Comparison of ENCODE assay signal across 17 mouse cellular contexts in genomic region chr4:120152648-120153047, GRCm38 (mm10). TPM values are rescaled to one million over a fixed set of nuclear protein-coding genes. Genes with fewer than 3 reads are reported as not detected.
DNase-seq lines count a peak whose midpoint lies in the region; ATAC-seq and TF ChIP-seq lines count a peak whose summit lies in the region.
"Had no signal": no experiment of that assay in that cellular context is flagged by ENCODE, and none has a peak within 500 bp of the region (broad histone marks: within the 10 kb centered on the region; RNA-seq: fewer than 3 reads in every experiment).

No protein-coding gene starts in this region.

- TF ChIP-seq EP300 in heart, postnatal 0 days (IDR thresholded peaks at IDR 0.05; ENCODE audit: low read depth): no peak
- no peak for TF ChIP-seq EP300 in ES-Bruce4 (IDR thresholded peaks at IDR 0.05; ENCODE audit: insufficient read depth, low read depth, low read length)

- no peak overlapping the region for H3K4me3 ChIP-seq in heart, postnatal 0 days (ENCODE audit: low read depth, low read length)
- no peak overlapping the region for H3K4me3 ChIP-seq in lung, adult 2 months (replicated peaks; ENCODE audit: extremely low read depth, low read depth, low read length)
- no peak overlapping the region for H3K4me3 ChIP-seq in ES-Bruce4 (ENCODE audit: low read depth, low read length)
- H3K4me3 ChIP-seq: hindbrain, embryonic 15.5 days; kidney, embryonic 15.5 days; megakaryocyte, embryonic 14.5 days; neural tube, embryonic 15.5 days had no signal

- 55% methylated on average over 4 of the region's 4 CpGs for WGBS in heart, postnatal 0 days
- 65% methylated on average over 4 of the region's 4 CpGs for WGBS in lung, adult 2 months

- H3K4me2 ChIP-seq in heart, postnatal 0 days (ENCODE audit: low read depth, low read length): no peak overlapping the region
- H3K4me2 ChIP-seq: hindbrain, embryonic 15.5 days; kidney, embryonic 15.5 days; lung, embryonic 14.5 days; neural tube, embryonic 15.5 days had no signal

- TF ChIP-seq CTCF in heart, postnatal 0 days (IDR thresholded peaks at IDR 0.05; ENCODE audit: low read depth): 0 out of 2 replicates have a peak, but pooled peaks have one; percentile 1
- TF ChIP-seq CTCF in lung, adult 2 months (IDR thresholded peaks at IDR 0.05; ENCODE audit: insufficient read depth, low read length): 0 out of 2 replicates have a peak, but pooled peaks have one; percentile 11
- peak; percentile 56 for TF ChIP-seq CTCF in ES-Bruce4 (IDR thresholded peaks at IDR 0.05; ENCODE audit: low read depth, low read length)

- H3K27me3 ChIP-seq in heart, postnatal 0 days (ENCODE audit: control insufficient read depth, insufficient read depth, low read length): no peaks in the 10 kb centered on the region; the same call in 1 of the 2 replicates
- no peaks in the 10 kb centered on the region for H3K27me3 ChIP-seq in ES-Bruce4 (ENCODE audit: control insufficient read depth, insufficient read depth, low read length, poor library complexity, severe bottlenecking)
- H3K27me3 ChIP-seq: hindbrain, embryonic 15.5 days had no signal

- H3K4me1 ChIP-seq in heart, postnatal 0 days (ENCODE audit: control insufficient read depth, insufficient read depth): peaks cover 4% of the 10 kb centered on the region; the same call in 1 of the 2 replicates
- peaks cover 6% of the 10 kb centered on the region for H3K4me1 ChIP-seq in lung, adult 2 months (ENCODE audit: control insufficient read depth, insufficient read depth, low read length)
- H3K4me1 ChIP-seq in ES-Bruce4 (ENCODE audit: control insufficient read depth, insufficient read depth, low read length): peaks cover 3% of the 10 kb centered on the region

- no peak overlapping the region for H3K9ac ChIP-seq in heart, postnatal 0 days (replicated peaks; ENCODE audit: low read depth, low read length)
- no peak overlapping the region for H3K9ac ChIP-seq in ES-Bruce4 (ENCODE audit: low read depth, poor library complexity, severe bottlenecking)
- H3K9ac ChIP-seq: hindbrain, embryonic 15.5 days; kidney, embryonic 15.5 days; lung, embryonic 14.5 days; neural tube, embryonic 15.5 days had no signal

- no peaks in the 10 kb centered on the region for H3K36me3 ChIP-seq in heart, postnatal 0 days (replicated peaks; ENCODE audit: control insufficient read depth, insufficient read depth, low read length)
- no peaks in the 10 kb centered on the region for H3K36me3 ChIP-seq in ES-Bruce4 (ENCODE audit: control insufficient read depth, insufficient read depth, low read length, poor library complexity, severe bottlenecking)
- H3K36me3 ChIP-seq: hindbrain, embryonic 15.5 days; kidney, embryonic 15.5 days; neural tube, embryonic 15.5 days had no signal

- H3K9me3 ChIP-seq in heart, postnatal 0 days (replicated peaks; ENCODE audit: control insufficient read depth, low read length): no peaks in the 10 kb centered on the region
- H3K9me3 ChIP-seq in ES-Bruce4 (replicated peaks; ENCODE audit: control insufficient read depth, insufficient read depth, low read length, poor library complexity, severe bottlenecking): no peaks in the 10 kb centered on the region
- H3K9me3 ChIP-seq: hindbrain, embryonic 15.5 days; kidney, embryonic 15.5 days; megakaryocyte, embryonic 14.5 days; neural tube, embryonic 15.5 days had no signal

- no peak overlapping the region for H3K27ac ChIP-seq in heart, postnatal 0 days (ENCODE audit: low read depth)
- no peak overlapping the region for H3K27ac ChIP-seq in ES-Bruce4 (ENCODE audit: insufficient read depth, low read length)
- H3K27ac ChIP-seq: hindbrain, embryonic 15.5 days; kidney, embryonic 15.5 days; neural tube, embryonic 15.5 days had no signal

- no peak for ATAC-seq in heart, postnatal 0 days (ENCODE audit: insufficient read depth, low read depth)
- 0 out of 2 replicates have a peak, but pooled peaks have one; percentile 40 for ATAC-seq in megakaryocyte-erythroid progenitor cell, adult 5-6 weeks (replicated peaks; ENCODE audit: low FRiP score, low TSS enrichment, poor library complexity, severe bottlenecking)

- no peak for DNase-seq in heart, postnatal 0 days (ENCODE audit: low spot score)
- DNase-seq in heart, postnatal 4 days: no peak
- no peak for DNase-seq in lung, adult 2 months
- no peak for DNase-seq in lung, postnatal 36 days
- no peak for DNase-seq in right cerebral cortex, postnatal 25 days
- no peak for DNase-seq in urinary bladder, postnatal 36 days (ENCODE audit: low spot score in 2 of 2)
- DNase-seq: cerebellum, postnatal 14 days; left cerebral cortex, postnatal 4 days; lung, embryonic 14.5 days had no signal

- no peak for TF ChIP-seq POLR2A in lung, adult 2 months (IDR thresholded peaks at IDR 0.05; ENCODE audit: borderline replicate concordance, extremely low read depth, low read depth, low read length)
- no peak for TF ChIP-seq POLR2A in ES-Bruce4 (IDR thresholded peaks at IDR 0.05; ENCODE audit: insufficient read depth, low read length)

RNA-seq across cellular contexts. Expression of gene Edn2, which starts 8.4 kb away (rescaled TPM):
- total RNA-seq in heart, postnatal 0 days (2014; rRNA removed; ENCODE audit: low replicate concordance): 1.5 TPM in 1 of 2 replicates, not detected in the other
- polyA plus RNA-seq in heart, postnatal 0 days (2015; fragmentation: Nextera tagmentation; extraction: Ambion mirVana): 0.10 and 0.20 TPM in 2 replicates
- total RNA-seq in heart, postnatal 4 days (2021): not detected
- 0.27 and 0.68 TPM in 2 replicates for polyA plus RNA-seq in lung, adult 2 months (2012; rRNA removed)
- polyA plus RNA-seq in ES-Bruce4 (2011; ENCODE audit: insufficient read depth, insufficient read length, low read depth, missing spikeins): 0.42 TPM in 1 of 2 replicates, not detected in the other
- total RNA-seq in megakaryocyte-erythroid progenitor cell, adult 5-6 weeks (2014; fragmentation: Nextera tagmentation): not detected in 2 replicates
- total RNA-seq in megakaryocyte-erythroid progenitor cell, adult 5-6 weeks (2017): not detected in 2 replicates
- total RNA-seq: granulocyte monocyte progenitor cell, adult 5-6 weeks; layer of hippocampus, postnatal 10 days; left cerebral cortex, postnatal 4 days had no signal

Comparison
In these comparisons a context has a peak if more than half of its experiments do, and no peak if none do; other contexts are left out.
1. CTCF ChIP-seq: peak in every context shown above with its lines; median percentile 56 in ES-Bruce4; 11 in lung, adult 2 months; 1 in heart, postnatal 0 days.